ENCODE assay signal across 15 mouse cellular contexts in genomic region chr16:96934795-96935194, GRCm38 (mm10).
"Had no signal": no experiment of that assay in that cellular context is flagged by ENCODE, and none has a peak within 500 bp of the region (broad histone marks: within the 10 kb centered on the region; RNA-seq: fewer than 3 reads in every experiment).

No protein-coding gene starts in this region.

- H3K27me3 ChIP-seq: neural tube, embryonic 15.5 days; stomach, embryonic 15.5 days had no signal

- H3K27ac ChIP-seq: neural tube, embryonic 15.5 days; stomach, embryonic 15.5 days; stomach, postnatal 0 days had no signal

- DNase-seq: retina, postnatal 1 day; right cerebral cortex, adult 18-20 months; right cerebral cortex, postnatal 14 days; right cerebral cortex, postnatal 25 days; right cerebral cortex, postnatal 4 days; spleen, adult 18-20 months; thymus, adult 18-20 months; thymus, adult 2 months; thymus, postnatal 14 days; thymus, postnatal 25 days; thymus, postnatal 36 days; thymus, postnatal 4 days had no signal

- H3K4me3 ChIP-seq: neural tube, embryonic 15.5 days; stomach, embryonic 15.5 days had no signal

- H3K9me3 ChIP-seq: neural tube, embryonic 15.5 days; stomach, embryonic 15.5 days had no signal

- H3K36me3 ChIP-seq: neural tube, embryonic 15.5 days; stomach, embryonic 15.5 days had no signal

- H3K4me1 ChIP-seq: neural tube, embryonic 15.5 days; stomach, embryonic 15.5 days had no signal
